Mouse (Mus musculus) limb, embryonic 10.5 days (tissue): Measurements from ENCODE around the gene Tmem106b. TPM values are rescaled to one million over a fixed set of nuclear protein-coding genes. Genes with fewer than 3 reads are reported as not detected.

Experiments used
- DNase-seq: peaks from one replicate; pipeline ENCODE4 v3.0.0-alpha.2; 2017; ENCODE audit warnings: low spot score
- H3K27ac ChIP-seq: fragments of 300-500 bp; sonication (generic); 2 replicates; pipeline ENCODE4 v1.5.1; 2016; ENCODE audit warnings: mild to moderate bottlenecking
- H3K27me3 ChIP-seq: fragments of 300-500 bp; sonication (generic); 2 replicates; pipeline ENCODE4 v1.6.1; 2016; ENCODE audit warnings: low read depth, mild to moderate bottlenecking; ENCODE audit not compliant: poor library complexity, severe bottlenecking
- H3K36me3 ChIP-seq: fragments of 300-500 bp; sonication (generic); 2 replicates; pipeline ENCODE4 v1.6.1; 2016; ENCODE audit warnings: mild to moderate bottlenecking, moderate library complexity
- H3K4me1 ChIP-seq: fragments of 300-500 bp; sonication (generic); 2 replicates; pipeline ENCODE4 v1.6.1; 2016
- H3K4me3 ChIP-seq: fragments of 300-500 bp; sonication (generic); 2 replicates; pipeline ENCODE4 v1.5.1; 2016; ENCODE audit warnings: mild to moderate bottlenecking, moderate library complexity
- H3K9me3 ChIP-seq: fragments of 300-500 bp; sonication (generic); replicated peaks from 2 replicates; pipeline ENCODE4 v1.6.1; 2016; ENCODE audit warnings: mild to moderate bottlenecking
- WGBS: fragments of 180-500 bp; shearing (Covaris S2); methylation state at CpG from one replicate; pipeline ENCODE4 v1.1.7; 2016; 5-methylcytosine and 5-hydroxymethylcytosine counted together
- polyA plus RNA-seq: library from polyadenylated mRNA; unstranded; fragments of >200 nt; fragmentation: Nextera tagmentation; extraction: Ambion mirVana; gene quantifications from 2 replicates; pipeline ENCODE4 v1.2.1, GENCODE M21; 2016

The Tmem106b gene
- polyA plus RNA-seq, 1 experiment from 2014 or later = 17.8 TPM

DNA sequence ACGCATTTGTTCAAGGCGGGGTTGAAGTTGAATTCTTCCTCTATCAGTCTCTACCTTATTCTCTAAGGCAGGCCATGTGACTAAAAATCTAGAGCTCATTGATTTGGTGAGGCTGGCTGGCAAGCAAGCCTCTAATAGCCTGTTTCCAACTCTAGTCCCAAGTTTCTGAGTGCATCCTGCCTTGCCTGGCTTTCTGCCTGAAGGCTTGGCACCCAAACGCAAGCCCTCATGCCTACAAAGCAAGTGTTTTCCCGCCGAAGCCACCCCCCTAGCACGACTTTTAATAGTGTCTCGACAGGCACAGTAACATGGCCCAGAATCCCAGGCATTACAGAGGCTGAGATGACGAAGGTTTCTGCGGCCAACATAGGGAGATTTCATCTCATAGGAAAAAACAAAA lies 13.3 kb downstream of the Tmem106b start:
- peaks cover 66% of the 10 kb centered on the region for H3K36me3 ChIP-seq
- H3K27me3 ChIP-seq = no peaks in the 10 kb centered on the region
- no peak overlapping the region for H3K27ac ChIP-seq
- H3K9me3 ChIP-seq = no peaks in the 10 kb centered on the region
- 94% methylated on average over 9 of the region's 9 CpGs for WGBS
- DNase-seq = no peak
- no peak overlapping the region for H3K4me3 ChIP-seq
- H3K4me1 ChIP-seq = no peaks in the 10 kb centered on the region

DNA sequence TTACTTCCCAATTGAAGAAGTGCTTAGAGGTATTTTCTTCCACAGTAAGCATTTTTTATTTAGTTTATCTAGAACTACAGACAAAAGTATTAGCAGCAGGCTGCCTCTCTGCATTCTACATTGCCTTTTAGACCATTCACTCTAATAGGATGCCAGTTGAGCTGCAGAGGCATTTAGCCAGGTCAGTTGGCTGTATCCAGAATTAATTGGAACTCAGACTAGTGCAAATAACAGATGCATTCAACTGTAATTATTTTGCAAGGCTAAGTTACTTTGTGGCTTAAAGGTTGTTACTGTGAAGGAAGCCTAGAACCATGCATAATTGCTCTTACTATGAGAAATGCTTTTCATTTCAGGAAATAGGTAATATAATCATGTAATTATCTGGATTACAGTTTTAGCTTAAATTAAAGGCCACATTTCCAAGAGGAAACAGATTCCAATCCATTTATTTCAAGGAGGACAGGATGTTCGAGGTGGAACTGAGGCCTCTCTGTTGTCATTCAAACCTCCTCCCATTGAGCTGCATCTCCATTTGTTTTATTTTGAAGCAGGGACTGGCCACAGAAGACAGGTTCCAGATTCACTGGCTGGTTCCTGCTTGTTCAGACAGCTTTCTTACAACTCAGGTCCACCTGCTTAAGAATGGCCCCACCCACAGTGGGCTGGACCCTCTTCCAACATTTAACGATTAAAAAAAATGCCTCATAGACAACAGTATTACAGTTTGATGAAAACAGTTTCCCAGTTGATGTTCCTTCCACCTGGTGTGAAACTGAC lies 27.3 kb downstream of the Tmem106b start:
- no peak overlapping the region for H3K27ac ChIP-seq
- no peak for DNase-seq
- no peaks in the 10 kb centered on the region for H3K36me3 ChIP-seq
- no peak overlapping the region for H3K4me3 ChIP-seq
- 91% methylated on average over 2 of the region's 2 CpGs for WGBS
- no peaks in the 10 kb centered on the region for H3K4me1 ChIP-seq
- no peaks in the 10 kb centered on the region for H3K9me3 ChIP-seq
- H3K27me3 ChIP-seq = no peaks in the 10 kb centered on the region

DNA sequence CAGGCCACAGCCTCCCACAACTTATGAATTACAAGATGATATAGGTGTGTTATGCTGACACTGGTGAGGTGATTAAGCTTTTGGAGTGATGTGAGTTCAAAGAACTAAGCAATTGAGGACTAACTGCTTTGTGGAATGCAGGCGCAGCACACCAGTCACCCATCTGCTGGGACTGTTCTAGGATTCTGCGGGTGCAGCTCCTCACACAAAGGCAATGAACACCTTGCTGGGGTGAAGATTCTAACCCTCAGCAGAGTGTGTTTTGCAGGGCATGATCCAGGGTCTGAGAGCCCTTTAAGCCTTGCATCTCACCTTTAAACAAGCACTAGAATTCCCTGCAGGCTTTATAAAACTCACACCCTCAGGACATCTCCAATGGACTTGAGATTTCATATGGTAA lies 30.6 kb downstream of the Tmem106b start:
- no peaks in the 10 kb centered on the region for H3K9me3 ChIP-seq
- DNase-seq = no peak
- no peaks in the 10 kb centered on the region for H3K4me1 ChIP-seq
- no peaks in the 10 kb centered on the region for H3K27me3 ChIP-seq
- no peak overlapping the region for H3K4me3 ChIP-seq
- H3K36me3 ChIP-seq = no peaks in the 10 kb centered on the region
- H3K27ac ChIP-seq = no peak overlapping the region
- 86% methylated on average over 2 of the region's 2 CpGs for WGBS

DNA sequence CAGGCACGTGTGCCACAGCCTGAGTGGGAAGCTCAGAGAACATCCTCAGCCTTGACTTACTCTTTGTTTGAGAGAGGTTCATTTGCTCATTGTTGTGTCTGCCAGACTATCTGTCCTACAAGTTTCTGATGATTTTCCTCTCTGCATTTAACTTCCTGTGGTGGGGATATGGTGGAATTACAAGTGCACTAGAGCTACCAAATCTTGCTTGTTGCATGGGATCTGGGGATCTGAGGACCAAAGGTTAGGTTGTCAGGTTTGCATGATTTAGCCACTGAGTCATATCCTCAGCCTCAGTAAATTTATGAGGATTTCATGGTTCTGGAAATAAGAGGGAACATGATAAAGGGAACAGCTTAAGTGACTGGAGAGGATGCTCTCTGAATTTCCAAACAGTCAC lies 39.1 kb downstream of the Tmem106b start:
- Histone ChIP-seq H3K9me3 (no peaks in the 10 kb centered on the region), H3K4me1 (no peaks in the 10 kb centered on the region), H3K4me3 (no peak overlapping the region), H3K36me3 (no peaks in the 10 kb centered on the region), H3K27ac (no peak overlapping the region), H3K27me3 (no peaks in the 10 kb centered on the region)
- no peak for DNase-seq
- WGBS = 87% methylated on average over 1 of the region's 1 CpGs

DNA sequence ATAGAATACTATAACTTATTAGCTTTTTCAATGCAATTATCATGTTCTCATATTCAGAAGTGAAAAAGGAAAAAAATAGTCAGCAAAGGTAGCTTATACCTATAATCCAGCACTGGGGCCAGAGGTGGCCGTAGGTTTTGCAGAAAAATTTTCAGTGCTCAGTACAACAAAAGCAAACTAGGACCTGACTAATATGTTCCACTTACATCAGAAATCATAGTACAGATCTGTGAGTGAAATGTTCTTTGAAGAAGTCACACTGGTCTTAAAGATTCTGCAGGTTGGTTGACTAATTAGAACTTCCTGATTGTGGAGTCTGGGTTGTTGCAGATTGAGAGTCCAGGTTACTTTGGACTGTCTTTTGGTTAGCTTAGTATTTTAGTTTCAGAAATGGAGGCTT lies 67.7 kb downstream of the Tmem106b start:
- WGBS = 96% methylated on average over 1 of the region's 1 CpGs

More for the DNA sequence above, 67.7 kb downstream of the Tmem106b start:
- no peaks in the 10 kb centered on the region for H3K9me3 ChIP-seq
- no peak overlapping the region for H3K27ac ChIP-seq
- H3K27me3 ChIP-seq = no peaks in the 10 kb centered on the region
- no peaks in the 10 kb centered on the region for H3K4me1 ChIP-seq
- no peak overlapping the region for H3K4me3 ChIP-seq
- H3K36me3 ChIP-seq = no peaks in the 10 kb centered on the region
- no peak for DNase-seq

Other genes with a start within 250 kb of the Tmem106b start
- 0.44 and 0.55 TPM in 2 replicates for gene Vwde, start 155.2 kb downstream of the Tmem106b start, polyA plus RNA-seq